Mouse (Mus musculus): ENCODE data around the gene Ncmap.

Ncmap gene

GRCm38 (mm10) chr4:135397991-135398390 is at the start of gene Ncmap:
TSS of gene Ncmap (minus strand) at chr4:135398227.
- no peak for DNase-seq

- no peak for DNase-seq
Measured at GRCm38 (mm10) chr4:135442473-135442872, 44.4 kb upstream of the Ncmap start.

GRCm38 (mm10) chr4:135439904-135440522 is 42.0 kb upstream of the Ncmap start:
- no peak for DNase-seq

GRCm38 (mm10) chr4:135439188-135439647 is 41.2 kb upstream of the Ncmap start:
- no peak for DNase-seq

GRCm38 (mm10) chr4:135437924-135438323 is 39.9 kb upstream of the Ncmap start:
- no peak for DNase-seq

- DNase-seq, result no peak
Measured at GRCm38 (mm10) chr4:135436291-135436690, 38.3 kb upstream of the Ncmap start.

GRCm38 (mm10) chr4:135434395-135434789 is 36.4 kb upstream of the Ncmap start:
- peak; percentile 22 for DNase-seq

- peak; percentile 72 for DNase-seq
Measured at GRCm38 (mm10) chr4:135433443-135434394, 35.7 kb upstream of the Ncmap start, which contains the start of gene Rcan3. TSS of gene Rcan3 (minus strand) at chr4:135433853.

- peak; percentile 52 for DNase-seq
Measured at GRCm38 (mm10) chr4:135433086-135433442, 35.0 kb upstream of the Ncmap start.

GRCm38 (mm10) chr4:135429990-135430760 is 32.1 kb upstream of the Ncmap start:
- DNase-seq, result peak; percentile 76

GRCm38 (mm10) chr4:135429383-135429782 is 31.4 kb upstream of the Ncmap start:
- no peak for DNase-seq

GRCm38 (mm10) chr4:135426587-135426986 is 28.6 kb upstream of the Ncmap start:
- no peak for DNase-seq

- peak; percentile 52 for DNase-seq
Measured at GRCm38 (mm10) chr4:135425625-135426024, 27.6 kb upstream of the Ncmap start.

GRCm38 (mm10) chr4:135420961-135421360 is 22.9 kb upstream of the Ncmap start:
- DNase-seq, result peak; percentile 39

- DNase-seq, result no peak
Measured at GRCm38 (mm10) chr4:135420416-135420815, 22.4 kb upstream of the Ncmap start.

- DNase-seq, result no peak
Measured at GRCm38 (mm10) chr4:135419996-135420395, 22.0 kb upstream of the Ncmap start.

GRCm38 (mm10) chr4:135416367-135416766 is 18.3 kb upstream of the Ncmap start:
- DNase-seq, result no peak

GRCm38 (mm10) chr4:135413491-135413890 is 15.5 kb upstream of the Ncmap start:
- no peak for DNase-seq

GRCm38 (mm10) chr4:135411633-135412032 is 13.6 kb upstream of the Ncmap start:
- DNase-seq, result no peak

- DNase-seq, result no peak
Measured at GRCm38 (mm10) chr4:135406180-135406579, 8.2 kb upstream of the Ncmap start.

- no peak for DNase-seq
Measured at GRCm38 (mm10) chr4:135404916-135405315, 6.9 kb upstream of the Ncmap start.

GRCm38 (mm10) chr4:135404048-135404447 is 6.0 kb upstream of the Ncmap start:
- DNase-seq, result no peak

GRCm38 (mm10) chr4:135401881-135402280 is 3.9 kb upstream of the Ncmap start:
- DNase-seq, result no peak
